Mouse (Mus musculus) induced T-regulatory cell, adult 2 months (primary cell): ENCODE data around the gene Tbata.

ENCODE experiments used
- DNase-seq: peaks from one replicate; pipeline ENCODE4 v3.0.0-alpha.2; 2012; ENCODE audit warnings: low read depth

The Tbata gene

DNA sequence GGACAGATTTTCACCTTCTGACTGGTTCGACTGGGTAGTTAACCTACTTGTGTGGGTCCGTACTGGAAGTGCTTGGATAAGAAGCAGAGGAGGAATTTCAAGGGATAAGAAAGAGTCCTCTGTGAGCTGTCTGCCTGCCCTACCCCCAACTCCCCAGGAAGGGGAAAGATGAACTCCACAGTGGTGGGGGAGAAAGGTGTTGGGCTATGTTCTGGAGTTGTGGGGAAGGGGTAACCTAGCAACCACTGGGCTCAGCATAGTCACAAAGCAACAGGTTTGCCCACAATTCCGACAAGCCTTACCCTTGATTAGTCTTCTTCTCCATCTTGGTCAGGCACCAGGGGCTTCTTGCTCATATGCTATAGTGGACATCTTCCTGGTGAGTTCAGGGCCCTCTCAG lies at the start of gene Tbata:
Gene Tbata, plus strand, starts transcription at position 301 of the 400 bp plus-strand sequence.
- DNase-seq: no peak

DNA sequence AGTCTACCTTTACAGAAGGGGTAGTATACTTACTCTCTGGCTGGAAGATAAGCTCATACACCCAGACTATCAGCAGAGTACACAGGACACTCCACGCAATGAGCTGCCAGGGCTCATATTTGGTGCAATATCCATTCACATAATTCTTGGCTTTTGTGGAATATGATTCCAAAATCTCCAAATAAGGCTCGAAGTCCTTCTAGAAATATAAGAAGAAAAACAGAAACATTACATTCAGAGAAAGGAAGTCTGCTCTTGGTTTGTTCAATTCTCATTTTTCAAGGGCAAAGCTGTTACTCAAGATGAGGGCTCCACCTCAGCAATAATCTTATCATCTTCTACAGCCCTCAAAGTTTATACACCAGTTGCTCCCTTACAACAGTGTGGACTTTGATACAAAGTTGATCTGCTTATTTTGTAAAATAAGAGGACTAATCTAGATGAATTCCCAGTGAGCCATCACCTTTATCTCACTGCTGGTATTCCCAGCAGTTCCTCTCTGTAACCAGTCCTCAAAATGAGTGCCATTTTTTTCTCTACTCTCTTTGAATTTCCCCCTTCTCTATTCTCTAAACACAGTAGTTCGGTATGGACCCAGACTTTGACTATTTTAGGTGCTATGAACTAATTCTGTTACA lies 48.4 kb upstream of the Tbata start:
- no peak for DNase-seq

DNA sequence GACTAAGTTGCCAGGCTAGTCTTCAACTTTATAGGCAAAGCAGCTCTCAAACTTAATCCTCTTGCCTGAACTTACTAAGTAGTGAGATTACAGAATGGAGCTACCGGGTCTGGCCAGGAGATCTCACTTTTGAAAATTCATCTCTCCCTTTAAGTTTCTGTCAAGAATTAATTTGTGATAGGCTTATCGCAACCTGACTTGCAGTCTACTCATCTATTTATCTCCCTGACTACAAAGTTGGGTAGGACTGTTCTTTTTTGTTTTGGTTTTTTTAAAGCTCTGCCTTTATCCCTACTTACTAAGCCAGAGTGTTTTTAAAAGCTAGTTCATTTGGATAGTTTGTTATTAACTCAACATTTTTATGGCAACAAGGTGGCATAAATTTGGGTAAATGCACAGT lies 47.3 kb upstream of the Tbata start:
- DNase-seq: no peak

DNA sequence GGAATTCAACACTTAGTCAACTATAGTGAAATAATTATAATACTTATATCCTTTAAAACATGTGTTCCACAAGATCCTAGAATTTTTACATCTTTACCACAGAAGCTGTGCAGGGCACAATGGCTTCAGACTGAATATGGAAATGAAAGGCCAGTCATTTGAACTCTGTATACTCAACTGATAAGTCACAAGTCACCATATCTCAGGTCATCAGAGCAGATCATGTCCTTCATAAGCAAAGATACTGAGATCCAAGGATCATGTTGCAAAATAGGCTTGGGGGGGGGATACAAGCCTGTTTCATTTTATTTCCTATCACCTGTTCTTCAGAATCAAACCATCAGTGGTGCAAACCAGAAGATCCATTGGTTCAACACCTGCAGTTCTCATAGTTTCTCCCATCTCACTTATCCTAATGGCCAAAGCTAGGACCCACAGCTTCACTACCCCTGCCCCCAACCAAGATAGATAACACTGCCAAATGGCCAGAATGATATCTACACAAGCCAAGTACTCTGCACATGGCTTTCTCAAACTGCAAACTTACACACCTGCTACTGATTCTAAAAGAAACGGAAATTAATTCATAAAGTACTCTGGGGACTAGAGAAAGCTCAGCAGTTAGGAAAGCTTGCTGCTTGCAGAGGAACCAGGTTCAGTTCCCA lies 42.9 kb upstream of the Tbata start:
- no peak for DNase-seq

DNA sequence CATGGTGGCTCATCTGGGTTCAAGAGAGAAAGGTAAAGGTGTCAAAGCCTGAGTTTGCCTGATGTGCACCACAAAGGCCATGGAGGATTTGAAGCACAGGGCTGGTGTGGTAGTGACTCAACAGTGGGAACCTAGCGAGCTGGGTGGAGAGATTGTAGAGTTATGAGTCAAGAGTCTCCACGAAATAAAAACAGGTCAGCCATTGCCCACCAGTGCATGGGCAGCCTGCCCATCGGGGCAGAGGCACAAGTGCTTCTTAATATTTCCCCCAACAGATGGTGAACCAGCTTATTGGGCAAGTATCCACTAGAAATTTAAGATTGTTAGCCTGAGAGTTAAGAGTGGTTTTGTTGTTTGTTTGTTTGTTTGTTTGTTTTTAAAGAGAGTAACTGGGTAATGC lies 40.8 kb upstream of the Tbata start:
- no peak for DNase-seq

DNA sequence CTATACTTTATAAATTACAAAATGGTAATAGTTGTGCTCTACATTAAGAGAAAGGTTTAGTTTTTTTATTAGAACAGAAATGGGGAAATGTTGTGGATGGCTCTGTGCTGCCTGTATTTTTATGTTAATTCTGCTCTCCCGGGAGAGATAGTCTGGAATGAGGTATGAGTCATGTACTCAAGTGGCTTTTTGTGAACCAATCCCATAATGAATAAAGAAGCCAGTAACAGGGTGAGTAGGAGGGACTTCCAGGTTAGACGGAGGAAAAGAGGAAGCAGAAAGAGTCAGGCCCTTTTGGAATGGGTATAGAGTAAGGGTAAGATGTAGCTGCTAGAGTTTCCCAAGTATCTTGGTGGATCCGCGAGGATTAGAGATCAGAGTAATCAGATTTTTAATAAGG lies 37.7 kb upstream of the Tbata start:
- no peak for DNase-seq

DNA sequence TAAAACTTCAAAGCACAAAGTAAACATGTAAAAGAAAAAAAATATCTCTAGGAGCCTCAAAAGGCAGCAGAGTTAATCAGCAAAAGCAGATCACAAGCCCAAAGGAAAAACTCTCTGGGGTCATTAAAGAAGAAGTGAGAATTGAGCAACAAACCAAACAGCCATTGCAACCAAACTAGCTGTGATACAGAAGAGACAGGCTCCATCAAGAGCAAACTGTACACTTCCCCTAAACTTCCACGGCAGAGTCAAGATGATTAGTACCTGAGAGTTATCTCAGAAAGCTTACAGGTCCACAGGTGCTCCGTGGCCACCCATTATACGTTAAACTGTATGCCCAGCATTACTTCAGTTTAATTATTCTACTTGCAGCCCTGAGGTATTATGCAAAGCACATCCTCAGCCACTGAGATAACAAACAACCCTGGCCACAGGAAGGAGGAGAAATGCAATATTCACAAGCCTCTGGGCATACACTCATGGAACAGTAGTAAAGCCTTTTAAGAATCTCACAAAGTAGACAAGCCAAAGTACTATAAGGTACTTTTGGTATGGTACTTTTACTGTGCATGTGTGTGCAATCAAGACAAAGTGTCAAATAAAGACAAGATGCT lies 36.4 kb upstream of the Tbata start:
- DNase-seq: no peak

DNA sequence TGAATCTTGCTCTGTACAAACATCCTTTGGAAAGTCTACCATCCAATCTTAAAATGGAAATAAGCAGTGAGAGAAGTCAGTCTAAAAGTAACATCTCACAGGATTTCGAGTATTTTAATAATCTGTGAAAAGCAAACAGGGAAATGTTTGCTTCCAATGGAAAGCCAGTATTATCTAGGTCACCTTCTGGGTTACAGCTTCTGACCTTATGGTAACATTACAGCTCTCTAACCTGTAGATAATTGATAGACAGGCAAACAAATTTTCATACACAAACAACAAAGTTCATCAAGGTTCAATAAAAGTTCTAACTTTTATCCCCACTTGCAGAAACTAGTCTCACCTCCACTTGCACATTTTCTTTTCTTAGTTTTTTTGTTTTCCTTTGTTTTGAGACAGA lies 34.2 kb upstream of the Tbata start:
- DNase-seq: no peak

DNA sequence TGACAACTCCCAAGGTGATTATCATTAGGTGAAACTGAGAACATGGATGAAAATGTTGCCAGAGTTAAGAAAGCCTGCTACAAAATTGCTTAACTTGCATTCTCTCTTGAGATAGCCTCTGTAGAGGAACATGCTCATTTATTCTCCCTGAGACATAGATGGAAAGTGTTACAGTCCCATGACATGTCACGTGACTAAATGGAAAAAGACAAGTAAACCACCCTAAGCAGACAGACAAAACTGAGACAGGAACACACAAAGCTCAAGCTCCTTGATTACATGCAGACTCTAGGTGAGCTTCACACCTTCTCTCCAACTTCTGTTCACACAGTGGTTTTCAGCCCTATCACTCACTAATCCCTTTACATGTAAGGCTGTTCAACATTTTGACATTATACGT lies 28.4 kb upstream of the Tbata start:
- DNase-seq: peak; percentile 13

DNA sequence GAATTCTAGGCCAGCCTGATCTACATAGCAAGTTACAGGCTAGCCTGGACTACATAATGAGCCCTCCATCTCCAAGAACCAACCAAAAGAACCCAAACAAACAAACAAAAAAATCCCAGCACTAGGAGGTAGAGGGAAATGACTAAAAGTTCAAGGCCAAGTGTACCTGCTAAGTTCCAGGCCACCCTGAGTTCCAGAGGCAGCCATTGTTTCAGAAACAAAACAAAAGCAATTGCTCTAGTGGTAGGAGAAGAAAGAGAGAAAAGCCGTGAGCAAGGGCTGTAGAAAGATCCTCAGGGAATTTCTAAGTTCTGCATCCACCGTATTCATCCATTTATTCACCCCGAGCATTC lies 26.0 kb upstream of the Tbata start:
- DNase-seq: no peak

DNA sequence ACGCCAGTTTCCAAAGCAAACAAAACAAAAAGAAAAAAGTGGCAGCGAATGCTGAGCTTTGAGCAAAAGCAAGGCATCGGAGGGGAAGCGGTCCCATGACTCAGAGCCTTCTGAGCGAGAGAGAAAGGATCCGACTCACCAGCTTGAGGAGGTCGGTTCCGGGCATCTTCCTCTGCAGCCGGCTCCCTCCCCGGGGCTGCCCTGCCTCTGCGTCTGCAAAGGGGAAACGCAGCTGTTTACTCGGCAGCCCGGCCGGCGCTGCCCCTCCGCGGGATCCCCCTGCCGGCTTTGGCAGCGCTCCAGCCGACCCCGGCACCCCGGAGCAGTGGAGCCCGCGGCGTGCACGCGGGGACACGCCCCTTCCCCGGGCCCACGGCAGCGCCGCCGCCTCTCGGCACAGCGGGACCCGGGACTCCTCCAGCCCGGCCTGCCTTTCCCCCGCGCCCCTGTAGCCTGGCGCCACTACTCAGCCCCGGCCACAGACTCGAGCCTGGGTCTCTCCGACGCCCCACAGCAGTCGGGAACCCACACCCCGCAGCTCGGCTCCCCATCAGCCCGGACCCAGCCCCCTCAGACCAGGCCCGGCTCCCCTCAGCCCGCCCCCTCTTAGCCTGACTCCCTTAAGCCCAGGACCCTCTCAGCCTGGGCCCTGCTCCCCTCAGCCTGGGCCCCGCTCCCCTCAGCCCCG lies 25.5 kb upstream of the Tbata start:
- DNase-seq: peak; percentile 76

DNA sequence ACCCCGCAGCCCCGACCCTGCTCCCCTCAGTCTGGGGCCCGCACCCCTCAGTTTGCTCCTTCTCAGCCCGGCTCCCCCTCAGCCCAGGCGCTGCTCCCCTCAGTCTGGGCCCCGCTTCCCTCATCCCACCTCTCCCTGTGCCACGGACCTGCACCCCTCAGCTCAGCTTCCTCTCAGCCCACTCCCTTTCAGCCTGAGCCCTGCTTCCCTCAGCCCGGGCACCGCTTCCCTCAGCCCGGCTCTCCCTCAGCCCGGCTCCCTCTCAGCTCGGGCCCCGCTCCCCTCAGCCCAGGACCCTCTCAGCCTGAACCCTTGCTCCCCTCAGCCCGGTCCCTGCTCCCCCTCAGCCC lies 25.0 kb upstream of the Tbata start:
- no peak for DNase-seq

DNA sequence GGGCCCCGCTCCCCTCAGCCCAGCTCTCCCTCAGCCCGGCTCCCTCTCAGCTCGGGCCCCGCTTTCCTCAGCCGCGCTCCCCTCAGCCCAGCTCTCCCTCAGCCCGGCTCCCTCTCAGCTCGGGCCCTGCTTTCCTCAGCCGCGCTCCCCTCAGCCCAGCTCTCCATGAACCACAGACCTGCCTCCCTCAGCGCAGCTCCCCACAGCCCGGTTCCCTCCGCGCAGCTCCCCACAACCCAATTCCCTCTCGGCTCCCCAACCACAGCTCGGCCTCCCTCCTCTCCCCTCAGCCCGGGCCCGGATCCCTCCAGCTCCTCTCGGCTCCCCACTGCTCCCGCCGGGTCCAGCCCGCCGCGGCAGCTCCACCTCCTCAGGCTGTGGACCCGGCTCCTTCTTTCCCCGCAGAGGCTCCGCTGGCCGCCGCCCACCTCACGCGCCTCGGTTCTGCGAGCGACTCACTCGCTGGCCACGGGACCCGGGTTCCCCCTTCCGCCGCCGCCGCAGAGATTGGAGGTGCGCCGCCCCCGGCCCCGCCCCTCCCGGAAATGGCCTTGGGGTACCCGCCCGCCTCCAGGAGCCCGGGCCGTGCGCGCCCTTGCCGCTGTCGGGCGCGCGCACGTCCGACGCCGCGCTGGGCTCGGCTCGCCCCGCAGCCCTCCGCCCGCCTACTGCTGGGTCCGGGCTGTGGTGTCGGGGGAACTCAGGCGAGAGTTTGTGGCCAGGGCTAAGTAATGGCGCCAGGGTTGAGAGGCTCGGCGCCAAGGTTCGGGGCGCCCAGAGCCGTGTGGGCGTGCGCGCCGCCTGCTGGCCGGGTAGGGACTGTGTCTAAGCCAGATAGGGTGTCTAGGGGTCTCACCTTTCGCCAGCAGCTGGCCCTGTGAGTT lies 24.4 kb upstream of the Tbata start, which contains the start of gene Sgpl1:
Gene Sgpl1, minus strand, starts transcription at position 547 of the 884 bp plus-strand sequence.
- peak; percentile 96 for DNase-seq

DNA sequence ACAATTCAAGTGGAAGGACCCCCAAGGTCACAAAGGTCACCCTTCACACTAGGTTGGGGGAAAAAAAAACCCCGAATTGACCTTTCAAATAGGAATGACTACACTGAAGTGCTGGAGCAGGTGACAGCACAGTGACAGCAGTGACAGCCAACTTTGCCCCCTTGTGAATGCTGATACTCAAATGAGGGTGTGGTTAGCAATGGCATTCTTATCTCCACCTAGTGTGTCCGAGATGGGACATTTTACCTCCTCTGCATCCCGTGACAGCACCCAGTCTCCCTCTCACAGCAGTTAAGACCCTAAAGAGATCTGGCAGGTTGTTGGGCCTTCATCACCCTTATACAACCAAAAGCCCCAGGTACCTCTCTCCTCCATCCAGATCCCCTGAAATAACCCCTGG lies 22.3 kb upstream of the Tbata start:
- DNase-seq: no peak

DNA sequence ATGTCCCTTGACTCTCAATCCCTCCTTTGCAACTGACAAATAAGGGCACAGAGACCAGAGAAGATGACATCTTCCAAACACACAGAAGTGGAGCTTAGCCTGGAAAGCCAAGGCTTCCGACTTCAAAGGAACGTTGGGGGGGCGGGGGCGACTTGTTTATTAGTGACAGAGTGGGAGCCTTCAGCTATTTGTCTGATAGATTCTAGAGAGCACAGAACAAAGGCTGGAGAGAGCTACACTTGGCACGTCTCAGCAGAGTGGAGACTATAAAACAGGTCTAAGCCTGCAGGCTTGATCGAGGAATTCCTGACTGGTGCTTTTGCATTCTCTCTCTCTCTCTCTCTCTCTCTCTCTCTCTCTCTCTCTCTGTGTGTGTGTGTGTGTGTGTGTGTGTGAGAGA lies 21.1 kb upstream of the Tbata start:
- no peak for DNase-seq

DNA sequence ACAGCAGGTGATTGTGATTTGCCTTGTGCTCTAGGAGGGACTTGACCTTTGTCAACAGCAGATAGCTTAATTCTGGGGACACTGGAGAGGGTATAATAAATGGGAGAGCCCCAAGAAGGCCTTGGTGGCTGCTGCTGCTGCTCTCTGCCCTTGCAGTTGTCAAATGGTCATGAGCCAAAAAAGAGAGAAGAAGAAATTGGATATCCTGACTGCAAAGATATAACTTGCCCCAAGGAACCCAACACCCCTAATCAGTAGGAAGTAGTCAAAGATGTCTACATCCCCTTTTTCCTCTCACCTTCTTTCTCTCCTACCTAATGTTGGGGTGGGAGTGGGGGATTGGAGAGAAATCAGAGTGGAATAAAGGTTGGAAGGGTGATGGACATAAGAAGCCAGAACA lies 19.6 kb upstream of the Tbata start:
- DNase-seq: no peak

DNA sequence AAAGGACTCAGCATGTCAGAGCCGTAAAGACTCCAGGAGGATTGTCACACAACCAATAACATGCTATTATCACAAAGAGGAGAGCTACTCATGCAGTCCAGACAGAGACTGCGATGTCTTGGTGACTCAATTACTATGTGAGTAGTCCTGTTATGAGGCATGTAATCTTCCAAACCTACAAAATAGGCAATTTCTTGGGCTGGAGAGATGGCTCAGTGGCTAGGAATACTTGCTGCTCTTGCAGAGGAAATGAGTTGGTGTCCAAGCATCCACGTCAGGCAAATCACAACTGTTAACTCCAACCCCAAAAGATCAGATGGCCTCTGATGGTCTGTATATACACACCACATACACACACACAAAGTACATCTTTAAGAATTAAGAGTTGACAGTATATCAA lies 16.1 kb upstream of the Tbata start:
- no peak for DNase-seq

DNA sequence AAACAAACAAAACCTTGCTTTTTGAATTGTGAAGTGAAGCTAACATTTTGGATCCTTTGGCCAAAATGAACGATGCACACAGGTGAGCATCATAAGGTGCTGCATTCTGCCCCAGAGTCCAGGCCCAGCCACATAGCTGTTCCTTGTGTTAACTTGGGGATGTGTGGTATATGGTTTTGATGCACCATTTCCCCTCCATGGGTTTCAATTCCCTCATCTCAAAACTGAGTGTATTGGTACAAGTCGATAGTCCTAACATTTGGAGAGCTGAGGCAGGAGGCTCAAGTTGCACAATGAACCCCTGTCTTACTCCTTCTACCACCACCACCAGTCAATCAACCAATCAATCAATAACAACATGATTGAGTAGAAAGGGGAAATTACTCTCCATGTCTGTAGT lies 15.3 kb upstream of the Tbata start:
- DNase-seq: no peak

DNA sequence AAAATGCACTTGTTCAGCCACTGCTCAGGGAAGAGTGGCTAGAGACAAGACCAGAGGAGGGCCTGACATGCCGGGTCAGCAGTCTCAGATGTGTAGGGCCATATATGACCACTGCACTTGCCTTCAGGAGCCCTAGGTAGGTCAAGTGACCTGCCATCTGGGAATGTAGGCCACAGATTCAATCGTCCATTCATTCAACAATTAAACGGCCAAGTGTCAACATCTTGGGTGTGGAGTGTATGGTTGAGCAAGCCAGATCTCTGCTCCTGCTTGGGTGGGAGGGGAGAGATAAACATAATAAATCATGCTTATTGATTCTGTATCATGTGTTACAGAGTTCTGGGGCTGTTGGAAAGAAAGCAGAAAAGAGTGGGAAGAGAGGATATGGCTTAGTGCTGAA lies 13.2 kb upstream of the Tbata start:
- no peak for DNase-seq

DNA sequence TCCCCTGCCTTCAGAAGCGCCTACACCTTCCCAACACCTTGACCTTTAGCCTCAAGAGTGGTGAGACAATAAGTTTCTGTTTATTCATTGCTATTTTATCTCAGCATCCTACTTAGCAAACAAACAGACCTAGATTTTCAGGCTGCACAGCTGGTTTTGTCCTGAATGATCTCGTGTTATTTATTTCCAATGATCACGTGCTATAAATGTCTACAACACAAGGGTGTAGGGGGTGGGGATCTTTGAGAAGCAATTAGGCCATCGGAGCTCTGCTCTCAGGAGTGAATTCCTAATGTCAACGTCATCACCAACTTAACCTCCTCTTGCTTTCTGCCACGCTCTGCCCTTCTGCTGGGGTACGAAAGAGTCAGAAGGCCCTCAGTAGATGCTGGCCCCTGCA lies 11.7 kb upstream of the Tbata start:
- DNase-seq: no peak

DNA sequence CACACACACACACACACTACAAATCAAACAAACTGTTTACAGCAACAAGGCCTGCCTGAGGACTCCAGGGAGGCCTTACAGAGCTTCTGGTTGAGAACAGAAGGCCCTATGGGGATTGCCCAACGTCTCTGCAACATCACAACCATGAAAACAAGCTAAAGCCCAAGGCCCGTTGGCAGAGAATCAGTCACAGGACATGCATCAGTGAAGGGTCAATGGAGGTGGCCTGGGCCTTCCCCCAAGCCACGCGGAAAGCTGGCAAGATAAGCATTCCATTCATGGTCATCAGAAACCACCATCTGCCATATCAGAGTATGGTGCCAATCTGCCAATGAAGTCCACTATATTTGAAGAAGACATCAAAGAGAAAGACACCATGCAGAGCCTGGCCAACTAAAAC lies 11.1 kb upstream of the Tbata start:
- no peak for DNase-seq

DNA sequence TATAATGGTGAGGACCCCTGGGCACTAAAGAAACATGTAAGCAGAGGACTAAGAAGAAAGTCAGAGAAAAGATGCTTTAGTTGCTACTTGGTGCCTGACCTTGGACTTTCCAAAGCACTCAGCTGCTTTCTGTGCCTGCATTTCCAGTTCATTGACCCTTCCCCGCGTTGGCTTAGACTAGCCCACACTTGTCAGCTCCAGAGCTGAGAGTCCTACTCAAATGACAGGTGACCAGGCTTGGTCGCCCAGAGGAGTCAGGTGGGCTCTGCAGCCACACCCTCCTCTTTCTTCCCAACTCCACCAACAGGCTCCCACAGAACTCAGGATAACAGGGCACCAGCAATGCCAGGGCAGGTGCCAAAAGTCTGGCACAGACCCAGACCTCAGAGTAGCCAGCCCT lies 9.4 kb upstream of the Tbata start:
- no peak for DNase-seq
